Mouse (Mus musculus) spleen, adult 12 weeks (tissue): ENCODE data around the gene Slc12a9.
"Not testable (repeated sequence)": the region's sequence is repeated elsewhere in the genome, so short reads cannot be mapped to it uniquely, and the experiment has no call there.

ENCODE experiments used
- DNase-seq: peaks from one replicate; pipeline ENCODE4 v3.0.0; 2022; ENCODE audit warnings: low spot score

Slc12a9 gene

GRCm38 (mm10) chr5:137287032-137287952 is 46.1 kb downstream of the Slc12a9 start, which contains the start of gene Ache:
Gene Ache, plus strand, starts transcription at chr5:137287519.
- DNase-seq, result no peak

GRCm38 (mm10) chr5:137286655-137287031 is 46.8 kb downstream of the Slc12a9 start:
- DNase-seq, result peak; percentile 74

GRCm38 (mm10) chr5:137285986-137286385 is 47.4 kb downstream of the Slc12a9 start:
- no peak for DNase-seq

- peak; percentile 70 for DNase-seq
These were observed 48.4 kb downstream of the Slc12a9 start for GRCm38 (mm10) chr5:137285045-137285444.

GRCm38 (mm10) chr5:137284411-137284810 is 49.0 kb downstream of the Slc12a9 start:
- DNase-seq, result not testable (repeated sequence)

- DNase-seq, result no peak
These were observed 55.7 kb downstream of the Slc12a9 start for GRCm38 (mm10) chr5:137277360-137278342.

GRCm38 (mm10) chr5:137268131-137268910 is 65.1 kb downstream of the Slc12a9 start:
- no peak for DNase-seq

- DNase-seq, result no peak
These were observed 68.6 kb downstream of the Slc12a9 start for GRCm38 (mm10) chr5:137264787-137265186.
